In the genomic region with DNA sequence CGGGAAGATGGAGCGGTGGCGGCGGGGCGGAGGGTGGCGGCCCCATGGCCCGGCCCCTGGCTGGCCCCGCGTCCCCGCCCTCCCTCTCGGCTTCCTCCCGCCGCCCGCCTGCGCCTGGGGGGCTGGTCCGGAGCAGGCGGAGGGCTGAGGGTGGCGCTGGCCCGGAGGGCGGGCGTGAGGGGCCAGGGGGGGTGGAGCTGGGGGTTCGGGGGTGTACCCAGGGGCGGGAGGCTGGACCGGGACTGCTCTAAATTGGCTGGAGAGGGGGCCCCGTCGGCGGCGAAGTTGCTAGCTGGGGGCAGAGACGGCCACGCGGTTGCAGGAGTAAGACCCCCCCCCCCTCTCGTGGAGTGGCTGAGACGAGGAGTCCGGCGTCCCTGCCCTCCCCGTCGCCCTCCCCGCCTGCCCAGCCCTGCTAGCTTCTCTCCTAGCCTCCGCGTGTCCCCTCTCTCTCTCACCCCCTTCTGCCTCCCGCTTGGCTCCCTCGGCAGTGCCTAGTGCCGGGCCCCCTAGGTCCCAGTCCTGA, we compare ENCODE assay signal across 8 mouse cellular contexts. TPM values are rescaled to one million over a fixed set of nuclear protein-coding genes. Genes with fewer than 3 reads are reported as not detected.
DNase-seq lines count a peak whose midpoint lies in the region; ATAC-seq and TF ChIP-seq lines count a peak whose summit lies in the region.

No protein-coding gene starts in this region.

- TF ChIP-seq CTCF in cerebellum, adult 2 months (IDR thresholded peaks at IDR 0.05; ENCODE audit: borderline replicate concordance, insufficient read depth, low read depth, low read length), result no peak
- TF ChIP-seq CTCF in MEL (IDR thresholded peaks at IDR 0.05 in 2 of 3, conservative IDR thresholded peaks at IDR 0.05 in 1 of 3; ENCODE audit: control insufficient read depth in 1 of 3, insufficient read depth in 1 of 3, low read depth in 2 of 3, low read length in 3 of 3, poor library complexity in 1 of 3, severe bottlenecking in 1 of 3), result no peak

- H3K27ac ChIP-seq in cerebellum, adult 2 months (ENCODE audit: insufficient read depth, low read length), result peak overlapping the region; percentile 63; the same call in 1 of the 2 replicates
- peak overlapping the region; percentile 98 for H3K27ac ChIP-seq in MEL (ENCODE audit: control insufficient read depth, low read depth, low read length)
- H3K27ac ChIP-seq in embryonic facial prominence, embryonic 11.5 days (replicated peaks; ENCODE audit: low read depth, low read length), result peak overlapping the region; percentile 94
- peak overlapping the region; percentile 95 for H3K27ac ChIP-seq in heart, embryonic 16.5 days (ENCODE audit: low read length)
- H3K27ac ChIP-seq in limb, embryonic 11.5 days (replicated peaks; ENCODE audit: low read depth, low read length), result peak overlapping the region; percentile 91

- no peak for TF ChIP-seq EP300 in MEL (IDR thresholded peaks at IDR 0.05; ENCODE audit: low read depth in 1 of 2, low read length in 2 of 2)

- no peaks in the 10 kb centered on the region for H3K9me3 ChIP-seq in MEL (replicated peaks; ENCODE audit: insufficient read depth, low read length)
- H3K9me3 ChIP-seq in embryonic facial prominence, embryonic 11.5 days (replicated peaks; ENCODE audit: control insufficient read depth, low read length), result no peaks in the 10 kb centered on the region
- no peaks in the 10 kb centered on the region for H3K9me3 ChIP-seq in heart, embryonic 16.5 days (replicated peaks; ENCODE audit: control insufficient read depth, low read length)
- H3K9me3 ChIP-seq in limb, embryonic 11.5 days (ENCODE audit: control insufficient read depth, low read length), result no peaks in the 10 kb centered on the region

- TF ChIP-seq RAD21 in MEL (IDR thresholded peaks at IDR 0.05; ENCODE audit: low read depth, low read length), result no peak

- H3K4me2 ChIP-seq in embryonic facial prominence, embryonic 11.5 days (ENCODE audit: low read depth, low read length), result peak overlapping the region; percentile 83
- peak overlapping the region; percentile 79 for H3K4me2 ChIP-seq in heart, embryonic 16.5 days (ENCODE audit: low read depth, low read length)
- peak overlapping the region; percentile 83 for H3K4me2 ChIP-seq in limb, embryonic 11.5 days (ENCODE audit: low read depth, severe bottlenecking)

- 1% methylated on average over 15 of the region's 43 CpGs for WGBS in cerebellum, adult 2 months
- WGBS in embryonic facial prominence, embryonic 11.5 days, result 30% methylated on average over 2 of the region's 43 CpGs
- WGBS in heart, embryonic 16.5 days, result 8% methylated on average over 5 of the region's 43 CpGs
- no CpG with 5 or more reads among the region's 43 CpGs for WGBS in limb, embryonic 11.5 days

- H3K4me3 ChIP-seq in cerebellum, adult 2 months (replicated peaks; ENCODE audit: insufficient read depth, low read depth, low read length), result peak overlapping the region; percentile 91
- H3K4me3 ChIP-seq in MEL (ENCODE audit: control insufficient read depth in 1 of 2, insufficient read depth in 1 of 2, low read depth in 2 of 2, low read length in 2 of 2), result peak overlapping the region; percentile 86 to 88
- peak overlapping the region; percentile 56 for H3K4me3 ChIP-seq in embryonic facial prominence, embryonic 11.5 days (ENCODE audit: low read depth, low read length)
- H3K4me3 ChIP-seq in heart, embryonic 16.5 days (ENCODE audit: low read length), result peak overlapping the region; percentile 67
- peak overlapping the region; percentile 52 for H3K4me3 ChIP-seq in limb, embryonic 11.5 days (ENCODE audit: low read depth, low read length)

- H3K9ac ChIP-seq in MEL (ENCODE audit: control insufficient read depth, low read depth, low read length, poor library complexity, severe bottlenecking), result peak overlapping the region; percentile 89
- H3K9ac ChIP-seq in embryonic facial prominence, embryonic 11.5 days (replicated peaks; ENCODE audit: low read length), result peak overlapping the region; percentile 77
- peak overlapping the region; percentile 68 for H3K9ac ChIP-seq in heart, embryonic 16.5 days (ENCODE audit: low read length)
- H3K9ac ChIP-seq in limb, embryonic 11.5 days (ENCODE audit: low read length), result peak overlapping the region; percentile 72

- H3K27me3 ChIP-seq in cerebellum, adult 2 months (ENCODE audit: control insufficient read depth, insufficient read depth, low read length), result no peaks in the 10 kb centered on the region
- H3K27me3 ChIP-seq in MEL (ENCODE audit: control insufficient read depth in 1 of 2, insufficient read depth in 2 of 2, low read length in 2 of 2), result no peaks in the 10 kb centered on the region
- no peaks in the 10 kb centered on the region; the same call in 1 of the 2 replicates for H3K27me3 ChIP-seq in embryonic facial prominence, embryonic 11.5 days (ENCODE audit: control insufficient read depth, insufficient read depth, low read length)
- H3K27me3 ChIP-seq in heart, embryonic 16.5 days (ENCODE audit: control insufficient read depth, insufficient read depth, low read length), result no peaks in the 10 kb centered on the region; the same call in 1 of the 2 replicates
- H3K27me3 ChIP-seq in limb, embryonic 11.5 days (ENCODE audit: control insufficient read depth, insufficient read depth, low read length), result peaks cover 20% of the 10 kb centered on the region

- no peaks in the 10 kb centered on the region for H3K4me1 ChIP-seq in cerebellum, adult 2 months (ENCODE audit: control insufficient read depth, insufficient read depth, low read length)
- peaks cover 8 to 49% of the 10 kb centered on the region in 2 experiments for H3K4me1 ChIP-seq in MEL (ENCODE audit: control insufficient read depth in 1 of 2, insufficient read depth in 2 of 2, low read length in 2 of 2)
- no peaks in the 10 kb centered on the region for H3K4me1 ChIP-seq in embryonic facial prominence, embryonic 11.5 days (ENCODE audit: control insufficient read depth, insufficient read depth, low read length)
- peaks cover 27% of the 10 kb centered on the region for H3K4me1 ChIP-seq in heart, embryonic 16.5 days (ENCODE audit: control insufficient read depth, insufficient read depth, low read length)
- H3K4me1 ChIP-seq in limb, embryonic 11.5 days (ENCODE audit: control insufficient read depth, insufficient read depth, low read length), result peaks cover 13% of the 10 kb centered on the region

- peak; percentile 73 for ATAC-seq in embryonic facial prominence, embryonic 11.5 days (replicated peaks; ENCODE audit: insufficient number of reproducible peaks, low FRiP score, low TSS enrichment, low read depth)
- ATAC-seq in heart, embryonic 16.5 days (replicated peaks; ENCODE audit: extremely low read depth, insufficient read depth, low FRiP score), result peak; percentile 82
- ATAC-seq in limb, embryonic 11.5 days (ENCODE audit: insufficient number of reproducible peaks, low FRiP score, low TSS enrichment, low read depth), result peak; percentile 76
- peak; percentile 40 for ATAC-seq in megakaryocyte-erythroid progenitor cell, adult 5-6 weeks (replicated peaks; ENCODE audit: low FRiP score, low TSS enrichment, poor library complexity, severe bottlenecking)

- peak; percentile 25 to 37 for DNase-seq in cerebellum, adult 2 months
- DNase-seq in cerebellum, adult 11 months, result no peak
- peak; percentile 87 for DNase-seq in MEL (ENCODE audit: low read depth, low spot score)
- peak; percentile 59 for DNase-seq in embryonic facial prominence, embryonic 11.5 days (ENCODE audit: low spot score)
- peak; percentile 63 for DNase-seq in limb, embryonic 11.5 days (ENCODE audit: low spot score)
- peak; percentile 66 for DNase-seq in testis, postnatal 10 days (ENCODE audit: low spot score)

- H3K79me2 ChIP-seq in MEL (ENCODE audit: control insufficient read depth, insufficient read depth, low read length, poor library complexity), result peaks cover 48% of the 10 kb centered on the region

- peaks cover 0 to 56% of the 10 kb centered on the region in 2 experiments; a peak in 3 of 4 replicates for H3K36me3 ChIP-seq in MEL (ENCODE audit: control insufficient read depth in 1 of 2, insufficient read depth in 2 of 2, low read length in 2 of 2)
- no peaks in the 10 kb centered on the region for H3K36me3 ChIP-seq in embryonic facial prominence, embryonic 11.5 days (replicated peaks; ENCODE audit: control insufficient read depth, insufficient read depth, low read depth, low read length)
- H3K36me3 ChIP-seq in heart, embryonic 16.5 days (ENCODE audit: control insufficient read depth, insufficient read depth), result no peaks in the 10 kb centered on the region
- no peaks in the 10 kb centered on the region for H3K36me3 ChIP-seq in limb, embryonic 11.5 days (ENCODE audit: control insufficient read depth, insufficient read depth, low read length)

- no peak for TF ChIP-seq POLR2A in cerebellum, adult 2 months (IDR thresholded peaks at IDR 0.05; ENCODE audit: borderline replicate concordance, insufficient read depth, low read length)
- no peak for TF ChIP-seq POLR2A in MEL (IDR thresholded peaks at IDR 0.05; ENCODE audit: control insufficient read depth in 1 of 2, insufficient read depth in 1 of 2, low read depth in 1 of 2, low read length in 2 of 2, poor library complexity in 1 of 2)

TF ChIP-seq in MEL, 35 proteins besides CTCF, POLR2A, EP300 and RAD21 (continues in another document):
- no peak for TF ChIP-seq ZKSCAN1 (IDR thresholded peaks at IDR 0.05; ENCODE audit: low read depth, low read length)
- TF ChIP-seq NELFE (IDR thresholded peaks at IDR 0.05; ENCODE audit: low read depth, low read length), result peak; percentile 54
- TF ChIP-seq NRF1 (IDR thresholded peaks at IDR 0.05; ENCODE audit: insufficient read depth, low read depth, low read length, poor library complexity, severe bottlenecking), result peak; percentile 45; the same call in 1 of the 2 replicates
- no peak for TF ChIP-seq POLR2AphosphoS5 (IDR thresholded peaks at IDR 0.05; ENCODE audit: borderline replicate concordance, low read depth, low read length)
- TF ChIP-seq CHD2 (IDR thresholded peaks at IDR 0.05; ENCODE audit: low read length), result no peak
- TF ChIP-seq MAFK (IDR thresholded peaks at IDR 0.05; ENCODE audit: borderline replicate concordance, low read depth, low read length), result no peak
- peak; percentile 84; the same call in 1 of the 2 replicates for TF ChIP-seq UBTF (IDR thresholded peaks at IDR 0.05; ENCODE audit: borderline replicate concordance, insufficient read depth, low read depth, low read length)
- TF ChIP-seq ELF1 (IDR thresholded peaks at IDR 0.05; ENCODE audit: low read depth, low read length), result no peak

RNA-seq across cellular contexts. Expression of gene Tmem164, which starts 0.5 kb away (rescaled TPM):
- polyA plus RNA-seq in cerebellum, adult 2 months (2012; rRNA removed), result 17.8 and 18.1 TPM in 2 replicates
- total RNA-seq in MEL (2012; rRNA removed), result 92.4 and 94.1 TPM in 2 replicates
- 10 to 100 TPM; 34.3 to 72.8 TPM for polyA plus RNA-seq in MEL (2012; ENCODE audit: insufficient read depth in 1 of 2, insufficient read length in 2 of 2, low read depth in 1 of 2, low replicate concordance in 2 of 2, missing spikeins in 1 of 2)
- polyA plus RNA-seq in embryonic facial prominence, embryonic 11.5 days (2014; fragmentation: Nextera tagmentation; extraction: Ambion mirVana), result 41.1 and 42.3 TPM in 2 replicates
- polyA plus RNA-seq in heart, embryonic 16.5 days (2015; fragmentation: Nextera tagmentation; extraction: Ambion mirVana), result 58.1 and 63.8 TPM in 2 replicates
- 36.4 and 40.8 TPM in 2 replicates for polyA plus RNA-seq in limb, embryonic 11.5 days (2014; fragmentation: Nextera tagmentation; extraction: Ambion mirVana)
- total RNA-seq in megakaryocyte-erythroid progenitor cell, adult 5-6 weeks (2014; fragmentation: Nextera tagmentation), result 44.4 and 58.5 TPM in 2 replicates
- total RNA-seq in megakaryocyte-erythroid progenitor cell, adult 5-6 weeks (2017), result 35.3 and 39.9 TPM in 2 replicates
